Mouse (Mus musculus) intestine, embryonic 15.5 days (tissue): Measurements from ENCODE around the gene Kctd12. TPM values are rescaled to one million over a fixed set of nuclear protein-coding genes. Genes with fewer than 3 reads are reported as not detected.

Experiments used
- ATAC-seq: fragments of 200-750 bp; cut with Nextera tagmentation; 2 replicates; pipeline ENCODE4 v1.8.0; 2017; ENCODE audit warnings: moderate TSS enrichment, moderate library complexity
- H3K27ac ChIP-seq: fragments of 300-500 bp; sonication (generic); 2 replicates; pipeline ENCODE4 v1.5.1; 2015; ENCODE audit warnings: mild to moderate bottlenecking, inconsistent platforms
- H3K27me3 ChIP-seq: fragments of 300-500 bp; sonication (generic); replicated peaks from 2 replicates; pipeline ENCODE4 v1.6.1; 2015; ENCODE audit warnings: inconsistent platforms
- H3K36me3 ChIP-seq: fragments of 300-500 bp; sonication (generic); 2 replicates; pipeline ENCODE4 v1.6.1; 2015; ENCODE audit warnings: inconsistent platforms
- H3K4me1 ChIP-seq: fragments of 300-500 bp; sonication (generic); replicated peaks from 2 replicates; pipeline ENCODE4 v1.6.1; 2015; ENCODE audit warnings: inconsistent platforms
- H3K4me2 ChIP-seq: fragments of 300-500 bp; sonication (generic); replicated peaks from 2 replicates; pipeline ENCODE4 v1.6.1; 2015; ENCODE audit warnings: mild to moderate bottlenecking, inconsistent platforms
- H3K4me3 ChIP-seq: fragments of 300-500 bp; sonication (generic); replicated peaks from 2 replicates; pipeline ENCODE4 v1.5.1; 2015; ENCODE audit warnings: inconsistent platforms
- H3K9ac ChIP-seq: fragments of 300-500 bp; sonication (generic); 2 replicates; pipeline ENCODE4 v1.6.1; 2015; ENCODE audit warnings: inconsistent platforms
- H3K9me3 ChIP-seq: fragments of 300-500 bp; sonication (generic); 2 replicates; pipeline ENCODE4 v1.6.1; 2016; ENCODE audit warnings: inconsistent platforms
- WGBS: fragments of 180-500 bp; shearing (Covaris S2); methylation state at CpG from one replicate; pipeline ENCODE4 v1.1.7; 2015; 5-methylcytosine and 5-hydroxymethylcytosine counted together
- polyA plus RNA-seq: library from polyadenylated mRNA; unstranded; fragments of >200 nt; fragmentation: Nextera tagmentation; extraction: Ambion mirVana; gene quantifications from 2 replicates; pipeline ENCODE4 v1.2.1, GENCODE M21; 2015

Kctd12 gene
- polyA plus RNA-seq, 1 experiment from 2014 or later: 11.9 TPM

DNA sequence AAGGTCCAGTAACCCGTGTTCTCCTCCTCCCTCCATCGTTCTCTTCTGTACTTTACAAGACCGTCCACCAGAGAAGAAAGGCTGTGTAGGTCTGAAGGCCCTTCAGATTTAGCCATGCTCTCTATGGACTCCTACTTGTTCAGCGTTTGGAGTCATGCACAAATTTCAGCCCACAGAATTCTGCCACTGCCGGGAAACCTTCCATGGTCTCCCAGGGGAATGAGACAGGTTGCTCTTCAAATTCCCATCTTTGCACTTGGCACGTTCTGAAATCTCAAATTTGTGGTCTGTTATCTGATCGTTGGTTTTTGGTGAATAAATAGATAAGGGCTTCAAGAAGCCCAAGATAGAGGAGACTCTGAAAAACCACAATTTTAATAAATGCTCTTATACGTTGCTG lies 1.2 kb upstream of the Kctd12 start:
- Histone ChIP-seq H3K27me3 (no peaks in the 10 kb centered on the region), H3K9ac (no peak overlapping the region), H3K4me3 (no peak overlapping the region), H3K4me1 (no peaks in the 10 kb centered on the region; the same call in 1 of the 2 replicates), H3K27ac (no peak overlapping the region), H3K36me3 (no peaks in the 10 kb centered on the region), H3K9me3 (no peaks in the 10 kb centered on the region), H3K4me2 (no peak overlapping the region)
- WGBS: 74% methylated on average over 8 of the region's 8 CpGs
- no peak for ATAC-seq

DNA sequence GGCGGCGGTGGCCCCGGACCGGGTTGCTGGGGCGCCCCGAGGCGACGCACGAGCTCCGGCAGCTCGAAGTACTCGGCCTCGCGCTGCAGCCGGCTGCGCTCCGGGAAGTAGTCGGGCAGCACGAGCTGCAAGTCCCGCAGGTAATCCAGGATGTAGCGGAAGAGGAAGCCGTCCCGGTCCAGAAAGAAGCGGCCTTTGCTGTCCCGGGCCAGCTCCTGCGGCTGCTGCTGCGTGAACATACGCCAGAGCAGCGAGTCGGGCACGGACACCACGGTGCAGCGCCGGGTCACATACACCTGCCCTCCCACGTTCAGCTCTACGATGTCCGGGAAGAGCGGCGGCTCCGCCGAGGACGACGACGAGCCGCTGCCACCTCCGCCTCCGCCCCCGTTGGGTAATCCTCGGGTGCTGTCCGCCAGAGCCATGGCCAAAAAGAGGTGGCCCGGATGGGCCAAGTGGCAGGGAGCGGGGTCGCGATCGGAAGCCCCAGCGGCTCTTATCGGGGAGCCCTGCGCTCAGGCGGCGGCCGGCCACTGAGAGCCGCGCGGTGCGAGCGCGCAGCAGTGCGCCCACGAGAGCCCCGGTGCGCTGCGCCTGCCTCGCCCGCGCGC lies 316 bp downstream of the Kctd12 start:
- under 1% methylated on average over 71 of the region's 76 CpGs for WGBS
- Histone ChIP-seq H3K36me3 (no peaks in the 10 kb centered on the region), H3K9me3 (no peaks in the 10 kb centered on the region), H3K27ac (peak overlapping the region; percentile 89), H3K4me3 (peak overlapping the region; percentile 71), H3K27me3 (no peaks in the 10 kb centered on the region), H3K4me1 (no peaks in the 10 kb centered on the region; the same call in 1 of the 2 replicates), H3K9ac (peak overlapping the region; percentile 78), H3K4me2 (peak overlapping the region; percentile 97)
- ATAC-seq: peak; percentile 44

GRCm38 (mm10) chr14:102981441-102982015 lies 909 bp downstream of the Kctd12 start:
- peak overlapping the region; percentile 71 for H3K4me3 ChIP-seq
- H3K36me3 ChIP-seq: no peaks in the 10 kb centered on the region
- H3K9ac ChIP-seq: peak overlapping the region; percentile 78
- no peaks in the 10 kb centered on the region; the same call in 1 of the 2 replicates for H3K4me1 ChIP-seq
- peak; percentile 27; the same call in 1 of the 2 replicates for ATAC-seq
- WGBS: 1% methylated on average over 61 of the region's 62 CpGs
- no peaks in the 10 kb centered on the region for H3K9me3 ChIP-seq
- peak overlapping the region; percentile 97 for H3K4me2 ChIP-seq
- peak overlapping the region; percentile 89 for H3K27ac ChIP-seq
- H3K27me3 ChIP-seq: no peaks in the 10 kb centered on the region

GRCm38 (mm10) chr14:102980986-102981385 lies 1.5 kb downstream of the Kctd12 start:
- 12% methylated on average over 14 of the region's 14 CpGs for WGBS
- peak overlapping the region; percentile 97 for H3K4me2 ChIP-seq
- H3K4me1 ChIP-seq: no peaks in the 10 kb centered on the region; the same call in 1 of the 2 replicates
- no peaks in the 10 kb centered on the region for H3K9me3 ChIP-seq
- H3K36me3 ChIP-seq: no peaks in the 10 kb centered on the region
- no peaks in the 10 kb centered on the region for H3K27me3 ChIP-seq
- H3K4me3 ChIP-seq: peak overlapping the region; percentile 71
- H3K9ac ChIP-seq: peak overlapping the region; percentile 78
- no peak for ATAC-seq
- H3K27ac ChIP-seq: no peak overlapping the region

DNA sequence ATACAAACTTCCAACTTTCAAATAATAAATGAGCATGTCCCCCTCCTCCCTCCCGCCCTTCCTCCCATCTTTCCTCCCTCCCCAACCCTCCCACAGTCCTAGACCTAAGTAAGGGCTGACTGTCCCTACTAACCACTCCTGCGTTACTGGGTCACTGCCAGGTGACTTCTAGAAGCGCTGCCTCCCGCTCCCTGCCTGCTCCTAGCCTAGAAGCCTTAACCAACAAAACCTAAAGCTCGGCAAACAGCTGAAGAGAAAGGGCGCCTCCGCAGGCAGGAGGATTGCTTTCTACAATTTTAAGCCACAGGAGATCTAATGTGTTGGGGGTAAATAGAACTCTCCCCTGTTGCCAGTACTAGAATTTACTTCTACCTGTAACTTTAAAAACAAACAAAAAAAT lies 2.0 kb downstream of the Kctd12 start:
- peak overlapping the region; percentile 10; the same call in 1 of the 2 replicates for H3K9ac ChIP-seq
- ATAC-seq: no peak
- H3K4me1 ChIP-seq: no peaks in the 10 kb centered on the region; the same call in 1 of the 2 replicates
- H3K4me2 ChIP-seq: peak overlapping the region; percentile 97
- no peaks in the 10 kb centered on the region for H3K36me3 ChIP-seq
- no peaks in the 10 kb centered on the region for H3K27me3 ChIP-seq
- H3K9me3 ChIP-seq: no peaks in the 10 kb centered on the region
- peak overlapping the region; percentile 71 for H3K4me3 ChIP-seq
- WGBS: 21% methylated on average over 7 of the region's 7 CpGs
- H3K27ac ChIP-seq: no peak overlapping the region

GRCm38 (mm10) chr14:102979831-102980230 lies 2.6 kb downstream of the Kctd12 start:
- Histone ChIP-seq H3K27me3 (no peaks in the 10 kb centered on the region), H3K4me1 (no peaks in the 10 kb centered on the region; the same call in 1 of the 2 replicates), H3K27ac (no peak overlapping the region), H3K36me3 (no peaks in the 10 kb centered on the region), H3K9me3 (no peaks in the 10 kb centered on the region), H3K9ac (no peak overlapping the region), H3K4me2 (peak overlapping the region; percentile 45), H3K4me3 (0 out of 2 replicates have a peak overlapping the region, but pooled peaks have one; percentile 7)
- 22% methylated on average over 10 of the region's 10 CpGs for WGBS
- ATAC-seq: no peak

- Histone ChIP-seq H3K36me3 (no peaks in the 10 kb centered on the region), H3K9me3 (no peaks in the 10 kb centered on the region), H3K4me1 (no peaks in the 10 kb centered on the region), H3K27me3 (no peaks in the 10 kb centered on the region), H3K4me2 (no peak overlapping the region), H3K4me3 (no peak overlapping the region), H3K9ac (no peak overlapping the region), H3K27ac (no peak overlapping the region)
- no peak for ATAC-seq
- 81% methylated on average over 6 of the region's 6 CpGs for WGBS
These were observed 6.6 kb downstream of the Kctd12 start for GRCm38 (mm10) chr14:102975865-102976264.

DNA sequence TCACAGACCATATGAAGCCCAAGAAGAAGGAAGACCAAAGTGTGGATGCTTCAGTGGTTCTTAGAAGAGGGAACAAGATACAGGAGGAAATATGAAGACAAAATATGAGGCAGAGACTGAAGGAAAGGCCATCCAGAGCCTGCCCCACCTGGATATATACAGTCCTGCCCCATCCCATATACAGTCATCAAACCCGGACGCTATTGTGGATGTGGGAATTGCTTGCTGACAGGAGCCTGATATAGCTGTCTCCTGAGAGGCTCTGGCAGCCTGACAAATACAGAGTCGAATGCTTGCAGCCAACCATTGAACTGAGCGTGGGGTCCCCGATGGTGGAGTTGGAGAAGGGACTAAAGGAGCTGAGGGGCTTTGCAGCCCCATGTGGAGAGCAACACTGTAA lies 13.6 kb downstream of the Kctd12 start:
- no peak overlapping the region for H3K4me2 ChIP-seq
- H3K9ac ChIP-seq: no peak overlapping the region
- ATAC-seq: no peak
- WGBS: 64% methylated on average over 5 of the region's 5 CpGs
- H3K4me3 ChIP-seq: no peak overlapping the region
- H3K36me3 ChIP-seq: no peaks in the 10 kb centered on the region
- H3K4me1 ChIP-seq: no peaks in the 10 kb centered on the region
- H3K9me3 ChIP-seq: no peaks in the 10 kb centered on the region
- no peak overlapping the region for H3K27ac ChIP-seq
- H3K27me3 ChIP-seq: no peaks in the 10 kb centered on the region

DNA sequence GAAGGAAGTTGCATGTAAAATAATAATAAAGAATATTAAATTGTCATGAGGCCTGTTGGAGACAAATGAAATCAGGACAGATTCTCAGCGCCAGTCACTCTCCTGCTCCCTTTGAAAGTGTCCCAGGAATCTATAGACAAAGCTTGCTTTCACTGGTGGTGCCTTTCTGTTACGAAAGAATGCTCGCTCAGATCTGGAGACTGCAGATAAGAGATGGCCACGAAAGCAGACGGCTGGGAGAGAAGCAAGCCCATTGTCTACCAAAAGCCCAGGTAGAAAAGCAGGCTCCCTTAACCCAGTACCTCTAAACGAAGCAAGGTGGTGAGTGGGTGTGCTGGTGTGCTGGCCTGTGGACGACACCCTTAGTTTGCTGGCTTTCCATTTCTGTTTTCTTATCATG lies 16.2 kb downstream of the Kctd12 start:
- H3K27ac ChIP-seq: no peak overlapping the region
- no peaks in the 10 kb centered on the region for H3K27me3 ChIP-seq
- no peak overlapping the region for H3K4me2 ChIP-seq
- no peak overlapping the region for H3K4me3 ChIP-seq
- H3K9me3 ChIP-seq: no peaks in the 10 kb centered on the region
- no peaks in the 10 kb centered on the region for H3K4me1 ChIP-seq
- no peak for ATAC-seq
- WGBS: 56% methylated on average over 7 of the region's 7 CpGs
- no peak overlapping the region for H3K9ac ChIP-seq
- H3K36me3 ChIP-seq: no peaks in the 10 kb centered on the region

DNA sequence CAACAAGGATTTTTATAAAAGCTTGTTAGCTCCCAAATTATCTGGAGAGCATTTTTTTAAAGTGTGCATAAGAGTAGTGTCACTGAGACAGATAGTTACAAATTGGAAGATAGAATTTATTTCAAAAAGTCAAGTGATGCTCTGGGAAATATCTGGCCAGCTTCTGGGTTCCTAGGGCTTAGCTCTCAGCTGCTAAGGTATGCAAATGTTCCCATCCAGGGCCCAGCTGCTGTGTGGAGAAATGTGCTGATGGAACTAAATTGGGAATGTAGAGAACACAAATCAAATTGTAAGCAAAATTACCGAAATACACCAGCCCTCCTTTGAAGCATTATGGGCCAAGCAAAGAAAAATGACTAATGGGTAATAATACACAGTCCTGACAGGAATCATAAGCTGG lies 16.6 kb downstream of the Kctd12 start:
- Histone ChIP-seq H3K27me3 (no peaks in the 10 kb centered on the region), H3K9me3 (no peaks in the 10 kb centered on the region), H3K9ac (no peak overlapping the region), H3K4me1 (no peaks in the 10 kb centered on the region), H3K36me3 (no peaks in the 10 kb centered on the region), H3K4me2 (no peak overlapping the region), H3K4me3 (no peak overlapping the region), H3K27ac (no peak overlapping the region)
- WGBS: 48% methylated on average over 1 of the region's 1 CpGs
- no peak for ATAC-seq

DNA sequence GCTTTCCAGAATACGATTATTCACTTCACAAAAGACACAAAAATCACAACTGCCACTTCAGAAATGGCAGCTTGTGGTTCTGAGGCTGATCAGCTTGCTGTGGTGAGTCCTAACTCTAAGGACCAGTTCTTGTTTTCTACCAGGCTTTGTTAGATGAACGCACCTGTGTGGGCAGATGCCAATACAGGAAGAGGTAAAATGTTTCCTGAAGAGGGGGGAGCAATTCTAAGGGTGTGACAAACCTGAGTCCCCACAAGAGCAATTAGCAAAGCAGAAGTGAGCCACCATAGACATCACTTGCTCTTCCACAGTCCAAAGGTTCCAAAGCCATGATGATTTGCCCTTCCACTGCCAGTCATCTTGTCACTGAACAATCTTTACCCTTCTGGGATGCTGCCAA lies 20.4 kb downstream of the Kctd12 start:
- no peak overlapping the region for H3K9ac ChIP-seq
- ATAC-seq: no peak
- WGBS: 91% methylated on average over 2 of the region's 2 CpGs

GRCm38 (mm10) chr14:102953511-102953910 lies 28.9 kb downstream of the Kctd12 start:
- Histone ChIP-seq H3K4me1 (no peaks in the 10 kb centered on the region), H3K9ac (no peak overlapping the region), H3K36me3 (no peaks in the 10 kb centered on the region), H3K9me3 (no peaks in the 10 kb centered on the region), H3K4me3 (no peak overlapping the region), H3K27ac (no peak overlapping the region), H3K27me3 (no peaks in the 10 kb centered on the region), H3K4me2 (no peak overlapping the region)
- no peak for ATAC-seq
- WGBS: 22% methylated on average over 8 of the region's 8 CpGs

More for the DNA sequence above, 20.4 kb downstream of the Kctd12 start:
- H3K9me3 ChIP-seq: no peaks in the 10 kb centered on the region
- no peak overlapping the region for H3K4me3 ChIP-seq
- no peaks in the 10 kb centered on the region for H3K27me3 ChIP-seq
- no peaks in the 10 kb centered on the region for H3K4me1 ChIP-seq
- no peaks in the 10 kb centered on the region for H3K36me3 ChIP-seq
- H3K27ac ChIP-seq: no peak overlapping the region
- no peak overlapping the region for H3K4me2 ChIP-seq

DNA sequence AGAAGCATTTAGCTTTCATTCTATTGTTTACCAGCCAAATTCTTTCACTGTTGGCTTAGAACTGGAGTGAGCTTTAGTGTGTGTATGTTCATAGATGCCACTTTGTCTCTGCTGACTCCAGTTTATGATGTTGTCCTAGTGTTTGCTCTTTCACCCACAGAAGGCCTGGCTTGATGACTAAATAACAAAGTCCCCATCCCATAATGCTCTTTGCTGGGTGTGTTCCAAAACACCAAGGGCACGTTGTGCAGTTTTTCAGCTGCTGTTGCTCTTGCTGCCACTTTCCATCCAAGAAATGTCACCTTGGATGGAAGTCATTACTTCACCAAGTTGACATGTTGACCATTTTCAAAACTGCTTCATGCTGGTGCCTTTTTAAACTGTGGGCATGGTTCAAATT lies 30.5 kb downstream of the Kctd12 start:
- Histone ChIP-seq H3K9ac (no peak overlapping the region), H3K4me2 (no peak overlapping the region), H3K27me3 (no peaks in the 10 kb centered on the region), H3K4me1 (no peaks in the 10 kb centered on the region), H3K36me3 (no peaks in the 10 kb centered on the region), H3K9me3 (no peaks in the 10 kb centered on the region), H3K4me3 (no peak overlapping the region), H3K27ac (no peak overlapping the region)
- ATAC-seq: no peak
- WGBS: 66% methylated on average over 1 of the region's 1 CpGs
